Mouse (Mus musculus): ENCODE results near the gene Kdf1. TPM values are rescaled to one million over a fixed set of nuclear protein-coding genes. Genes with fewer than 3 reads are reported as not detected.

The Kdf1 gene
- polyA plus RNA-seq, 1 experiment = 3.4 TPM

- Histone ChIP-seq H3K36me3 (ENCODE audit: control insufficient read depth, insufficient read depth, low read length) (no peaks in the 10 kb centered on the region), H3K27me3 (ENCODE audit: control insufficient read depth, insufficient read depth, low read length) (no peaks in the 10 kb centered on the region), H3K4me3 (ENCODE audit: control insufficient read depth, low read depth, low read length) (no peak overlapping the region), H3K4me1 (ENCODE audit: control insufficient read depth, insufficient read depth, low read length) (peaks cover 17% of the 10 kb centered on the region), H3K27ac (ENCODE audit: control insufficient read depth, insufficient read depth, low read depth, low read length) (no peak overlapping the region)
- TF ChIP-seq POLR2A (IDR thresholded peaks at IDR 0.05; ENCODE audit: control insufficient read depth, low read depth, low read length) (no peak), CTCF (IDR thresholded peaks at IDR 0.05; ENCODE audit: control insufficient read depth, insufficient read depth, insufficient replicate concordance, low read depth, low read length) (no peak)
Observed at GRCm38 (mm10) chr4:133489489-133490245, 29.1 kb upstream of the Kdf1 start.

GRCm38 (mm10) chr4:133491800-133492199 is 27.0 kb upstream of the Kdf1 start:
- no peak overlapping the region for H3K27ac ChIP-seq (ENCODE audit: control insufficient read depth, insufficient read depth, low read depth, low read length)
- no peaks in the 10 kb centered on the region for H3K27me3 ChIP-seq (ENCODE audit: control insufficient read depth, insufficient read depth, low read length)
- TF ChIP-seq POLR2A (IDR thresholded peaks at IDR 0.05; ENCODE audit: control insufficient read depth, low read depth, low read length) (no peak), CTCF (IDR thresholded peaks at IDR 0.05; ENCODE audit: control insufficient read depth, insufficient read depth, insufficient replicate concordance, low read depth, low read length) (no peak)
- H3K36me3 ChIP-seq (ENCODE audit: control insufficient read depth, insufficient read depth, low read length) = no peaks in the 10 kb centered on the region
- H3K4me3 ChIP-seq (ENCODE audit: control insufficient read depth, low read depth, low read length) = no peak overlapping the region
- peaks cover 11% of the 10 kb centered on the region for H3K4me1 ChIP-seq (ENCODE audit: control insufficient read depth, insufficient read depth, low read length)

GRCm38 (mm10) chr4:133493895-133494294 is 24.9 kb upstream of the Kdf1 start:
- Histone ChIP-seq H3K36me3 (ENCODE audit: control insufficient read depth, insufficient read depth, low read length) (no peaks in the 10 kb centered on the region), H3K4me1 (ENCODE audit: control insufficient read depth, insufficient read depth, low read length) (peaks cover 18% of the 10 kb centered on the region), H3K4me3 (ENCODE audit: control insufficient read depth, low read depth, low read length) (peak overlapping the region; percentile 74), H3K27ac (ENCODE audit: control insufficient read depth, insufficient read depth, low read depth, low read length) (peak overlapping the region; percentile 55; the same call in 1 of the 2 replicates), H3K27me3 (ENCODE audit: control insufficient read depth, insufficient read depth, low read length) (no peaks in the 10 kb centered on the region; the same call in 1 of the 2 replicates)
- TF ChIP-seq POLR2A (IDR thresholded peaks at IDR 0.05; ENCODE audit: control insufficient read depth, low read depth, low read length) (no peak), CTCF (IDR thresholded peaks at IDR 0.05; ENCODE audit: control insufficient read depth, insufficient read depth, insufficient replicate concordance, low read depth, low read length) (no peak)

GRCm38 (mm10) chr4:133494432-133494831 is 24.3 kb upstream of the Kdf1 start:
- Histone ChIP-seq H3K4me3 (ENCODE audit: control insufficient read depth, low read depth, low read length) (peak overlapping the region; percentile 74), H3K27me3 (ENCODE audit: control insufficient read depth, insufficient read depth, low read length) (no peaks in the 10 kb centered on the region; the same call in 1 of the 2 replicates), H3K36me3 (ENCODE audit: control insufficient read depth, insufficient read depth, low read length) (no peaks in the 10 kb centered on the region), H3K27ac (ENCODE audit: control insufficient read depth, insufficient read depth, low read depth, low read length) (0 out of 2 replicates have a peak overlapping the region, but pooled peaks have one; percentile 12), H3K4me1 (ENCODE audit: control insufficient read depth, insufficient read depth, low read length) (peaks cover 18% of the 10 kb centered on the region)
- TF ChIP-seq POLR2A (IDR thresholded peaks at IDR 0.05; ENCODE audit: control insufficient read depth, low read depth, low read length) (no peak), CTCF (IDR thresholded peaks at IDR 0.05; ENCODE audit: control insufficient read depth, insufficient read depth, insufficient replicate concordance, low read depth, low read length) (peak; percentile 87)

- Histone ChIP-seq H3K4me3 (ENCODE audit: control insufficient read depth, low read depth, low read length) (no peak overlapping the region), H3K36me3 (ENCODE audit: control insufficient read depth, insufficient read depth, low read length) (no peaks in the 10 kb centered on the region), H3K4me1 (ENCODE audit: control insufficient read depth, insufficient read depth, low read length) (peaks cover 18% of the 10 kb centered on the region), H3K27me3 (ENCODE audit: control insufficient read depth, insufficient read depth, low read length) (no peaks in the 10 kb centered on the region; the same call in 1 of the 2 replicates), H3K27ac (ENCODE audit: control insufficient read depth, insufficient read depth, low read depth, low read length) (no peak overlapping the region)
- TF ChIP-seq POLR2A (IDR thresholded peaks at IDR 0.05; ENCODE audit: control insufficient read depth, low read depth, low read length) (no peak), CTCF (IDR thresholded peaks at IDR 0.05; ENCODE audit: control insufficient read depth, insufficient read depth, insufficient replicate concordance, low read depth, low read length) (no peak)
Observed at GRCm38 (mm10) chr4:133494867-133495266, 23.9 kb upstream of the Kdf1 start.

- Histone ChIP-seq H3K27ac (ENCODE audit: control insufficient read depth, insufficient read depth, low read depth, low read length) (no peak overlapping the region), H3K27me3 (ENCODE audit: control insufficient read depth, insufficient read depth, low read length) (no peaks in the 10 kb centered on the region; the same call in 1 of the 2 replicates), H3K36me3 (ENCODE audit: control insufficient read depth, insufficient read depth, low read length) (no peaks in the 10 kb centered on the region), H3K4me3 (ENCODE audit: control insufficient read depth, low read depth, low read length) (no peak overlapping the region), H3K4me1 (ENCODE audit: control insufficient read depth, insufficient read depth, low read length) (peaks cover 18% of the 10 kb centered on the region)
- TF ChIP-seq CTCF (IDR thresholded peaks at IDR 0.05; ENCODE audit: control insufficient read depth, insufficient read depth, insufficient replicate concordance, low read depth, low read length) (no peak), POLR2A (IDR thresholded peaks at IDR 0.05; ENCODE audit: control insufficient read depth, low read depth, low read length) (no peak)
Observed at GRCm38 (mm10) chr4:133495711-133496110, 23.1 kb upstream of the Kdf1 start.

GRCm38 (mm10) chr4:133496738-133497445 is 21.9 kb upstream of the Kdf1 start:
- H3K4me1 ChIP-seq (ENCODE audit: control insufficient read depth, insufficient read depth, low read length) = peaks cover 16% of the 10 kb centered on the region
- H3K27ac ChIP-seq (ENCODE audit: control insufficient read depth, insufficient read depth, low read depth, low read length) = no peak overlapping the region
- H3K27me3 ChIP-seq (ENCODE audit: control insufficient read depth, insufficient read depth, low read length) = no peaks in the 10 kb centered on the region; the same call in 1 of the 2 replicates
- H3K36me3 ChIP-seq (ENCODE audit: control insufficient read depth, insufficient read depth, low read length) = no peaks in the 10 kb centered on the region
- TF ChIP-seq POLR2A (IDR thresholded peaks at IDR 0.05; ENCODE audit: control insufficient read depth, low read depth, low read length) (no peak), CTCF (IDR thresholded peaks at IDR 0.05; ENCODE audit: control insufficient read depth, insufficient read depth, insufficient replicate concordance, low read depth, low read length) (no peak)
- H3K4me3 ChIP-seq (ENCODE audit: control insufficient read depth, low read depth, low read length) = no peak overlapping the region
